Mouse (Mus musculus): Measurements from ENCODE around the gene Arfgap2. TPM values are rescaled to one million over a fixed set of nuclear protein-coding genes. Genes with fewer than 3 reads are reported as not detected.

Gene Arfgap2
- total and polyA plus RNA-seq, 3 experiments = 35.0 to 58.2 (median 54.7) TPM

DNA sequence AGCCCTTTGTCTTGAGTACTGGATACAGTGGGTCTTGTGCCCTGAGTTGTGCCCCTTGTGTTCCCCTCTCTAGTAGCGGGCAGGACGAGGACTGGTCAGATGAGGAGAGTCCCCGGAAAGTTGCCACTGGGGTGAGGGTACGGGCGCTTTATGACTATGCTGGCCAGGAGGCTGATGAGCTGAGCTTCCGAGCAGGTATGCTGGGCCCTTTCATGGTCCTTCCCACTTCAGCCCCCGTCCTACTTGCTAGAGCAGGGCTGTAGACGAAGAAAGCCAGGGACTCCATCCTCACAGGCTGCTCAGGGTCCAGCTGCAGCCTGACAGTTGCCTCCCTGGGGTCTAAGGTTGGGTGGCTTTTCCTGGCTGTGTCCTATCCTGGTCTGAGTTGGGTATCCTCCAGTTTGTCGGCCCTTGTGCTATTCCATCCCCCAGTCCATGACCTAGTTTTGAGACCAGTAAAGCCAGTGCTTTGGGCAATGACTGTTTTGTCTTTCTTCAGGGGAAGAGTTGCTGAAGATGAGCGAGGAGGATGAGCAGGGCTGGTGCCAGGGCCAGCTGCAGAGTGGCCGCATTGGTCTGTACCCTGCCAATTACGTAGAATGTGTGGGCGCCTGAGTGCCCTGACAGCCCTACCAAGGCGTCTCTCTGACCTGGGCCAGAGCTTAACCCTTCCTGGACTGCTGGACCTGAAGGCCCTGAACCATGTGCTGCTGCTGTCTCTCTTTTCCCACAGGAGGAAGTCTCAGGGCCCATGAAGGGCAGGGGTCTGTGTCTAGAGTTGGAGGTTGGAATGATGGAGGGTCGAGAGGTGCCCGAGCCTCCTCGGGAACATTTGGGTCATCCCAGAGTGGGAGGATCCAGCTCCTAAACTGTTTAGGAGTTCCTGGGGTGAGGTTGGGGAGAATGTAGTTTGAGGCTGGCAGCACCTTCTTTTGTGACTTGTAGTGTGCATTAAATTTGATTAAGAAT is 798 bp upstream of the Arfgap2 start:
- peaks cover 3% of the 10 kb centered on the region for H3K4me1 ChIP-seq (ENCODE audit: control insufficient read depth, insufficient read depth, low read length)
- peak overlapping the region; percentile 91 for H3K27ac ChIP-seq
- H3K4me3 ChIP-seq = peak overlapping the region; percentile 55
- H3K79me2 ChIP-seq (replicated peaks; ENCODE audit: control insufficient read depth, insufficient read depth, low read length) = peaks cover 2% of the 10 kb centered on the region; the same call in 1 of the 2 replicates
- H3K9ac ChIP-seq (ENCODE audit: low read depth, low read length) = no peak overlapping the region
- no peak for TF ChIP-seq CTCF (IDR thresholded peaks at IDR 0.05)
- no peak for TF ChIP-seq POLR2A (IDR thresholded peaks at IDR 0.05; ENCODE audit: insufficient read depth, low read depth, low read length)
- TF ChIP-seq EP300 (IDR thresholded peaks at IDR 0.05; ENCODE audit: insufficient read depth, low read depth, low read length) = no peak
- no peaks in the 10 kb centered on the region for H3K27me3 ChIP-seq (ENCODE audit: control insufficient read depth, insufficient read depth, low read length)
- intact Hi-C loops (cut with DNase I) = no loop called here
- H3K36me3 ChIP-seq (ENCODE audit: control insufficient read depth, insufficient read depth, low read length) = no peaks in the 10 kb centered on the region; the same call in 1 of the 2 replicates
- WGBS = 85% methylated on average over 17 of the region's 17 CpGs
- no peak for DNase-seq

GRCm38 (mm10) chr2:91268042-91268441 is 3.3 kb downstream of the Arfgap2 start:
- Histone ChIP-seq H3K36me3 (ENCODE audit: control insufficient read depth, insufficient read depth, low read length) (no peaks in the 10 kb centered on the region; the same call in 1 of the 2 replicates), H3K9ac (ENCODE audit: low read depth, low read length) (no peak overlapping the region), H3K27ac (no peak overlapping the region), H3K79me2 (replicated peaks; ENCODE audit: control insufficient read depth, insufficient read depth, low read length) (no peaks in the 10 kb centered on the region), H3K4me1 (ENCODE audit: control insufficient read depth, insufficient read depth, low read length) (peaks cover 3% of the 10 kb centered on the region), H3K27me3 (ENCODE audit: control insufficient read depth, insufficient read depth, low read length) (no peaks in the 10 kb centered on the region), H3K4me3 (no peak overlapping the region)
- WGBS = 90% methylated on average over 3 of the region's 3 CpGs
- intact Hi-C loops (cut with DNase I) = no loop called here
- DNase-seq = no peak
- TF ChIP-seq EP300 (IDR thresholded peaks at IDR 0.05; ENCODE audit: insufficient read depth, low read depth, low read length) = no peak
- no peak for TF ChIP-seq POLR2A (IDR thresholded peaks at IDR 0.05; ENCODE audit: insufficient read depth, low read depth, low read length)
- TF ChIP-seq CTCF (IDR thresholded peaks at IDR 0.05) = no peak

GRCm38 (mm10) chr2:91268706-91269105 is 3.9 kb downstream of the Arfgap2 start:
- H3K9ac ChIP-seq (ENCODE audit: low read depth, low read length) = no peak overlapping the region
- intact Hi-C loops (cut with DNase I) = no loop called here
- no peak overlapping the region for H3K27ac ChIP-seq
- no peaks in the 10 kb centered on the region; the same call in 1 of the 2 replicates for H3K36me3 ChIP-seq (ENCODE audit: control insufficient read depth, insufficient read depth, low read length)
- TF ChIP-seq POLR2A (IDR thresholded peaks at IDR 0.05; ENCODE audit: insufficient read depth, low read depth, low read length) = no peak
- TF ChIP-seq EP300 (IDR thresholded peaks at IDR 0.05; ENCODE audit: insufficient read depth, low read depth, low read length) = no peak
- no peak for TF ChIP-seq CTCF (IDR thresholded peaks at IDR 0.05)
- no peaks in the 10 kb centered on the region for H3K27me3 ChIP-seq (ENCODE audit: control insufficient read depth, insufficient read depth, low read length)
- WGBS = 81% methylated on average over 2 of the region's 2 CpGs
- peaks cover 3% of the 10 kb centered on the region for H3K4me1 ChIP-seq (ENCODE audit: control insufficient read depth, insufficient read depth, low read length)
- DNase-seq = no peak
- H3K79me2 ChIP-seq (replicated peaks; ENCODE audit: control insufficient read depth, insufficient read depth, low read length) = no peaks in the 10 kb centered on the region
- no peak overlapping the region for H3K4me3 ChIP-seq

GRCm38 (mm10) chr2:91269687-91270133 is 4.9 kb downstream of the Arfgap2 start:
- DNase-seq = no peak
- WGBS = 79% methylated on average over 8 of the region's 8 CpGs
- Histone ChIP-seq H3K4me1 (ENCODE audit: control insufficient read depth, insufficient read depth, low read length) (peaks cover 2% of the 10 kb centered on the region), H3K9ac (ENCODE audit: low read depth, low read length) (no peak overlapping the region), H3K27ac (no peak overlapping the region), H3K79me2 (replicated peaks; ENCODE audit: control insufficient read depth, insufficient read depth, low read length) (no peaks in the 10 kb centered on the region), H3K36me3 (ENCODE audit: control insufficient read depth, insufficient read depth, low read length) (no peaks in the 10 kb centered on the region; the same call in 1 of the 2 replicates), H3K4me3 (no peak overlapping the region), H3K27me3 (ENCODE audit: control insufficient read depth, insufficient read depth, low read length) (no peaks in the 10 kb centered on the region)
- TF ChIP-seq POLR2A (IDR thresholded peaks at IDR 0.05; ENCODE audit: insufficient read depth, low read depth, low read length) = no peak
- no peak for TF ChIP-seq EP300 (IDR thresholded peaks at IDR 0.05; ENCODE audit: insufficient read depth, low read depth, low read length)
- TF ChIP-seq CTCF (IDR thresholded peaks at IDR 0.05) = no peak
- intact Hi-C loops (cut with DNase I) = no loop called here

GRCm38 (mm10) chr2:91278749-91279371 is 14.1 kb downstream of the Arfgap2 start:
- Histone ChIP-seq H3K4me3 (no peak overlapping the region), H3K4me1 (ENCODE audit: control insufficient read depth, insufficient read depth, low read length) (no peaks in the 10 kb centered on the region; the same call in 1 of the 2 replicates), H3K79me2 (replicated peaks; ENCODE audit: control insufficient read depth, insufficient read depth, low read length) (no peaks in the 10 kb centered on the region), H3K9ac (ENCODE audit: low read depth, low read length) (no peak overlapping the region), H3K27me3 (ENCODE audit: control insufficient read depth, insufficient read depth, low read length) (no peaks in the 10 kb centered on the region), H3K36me3 (ENCODE audit: control insufficient read depth, insufficient read depth, low read length) (no peaks in the 10 kb centered on the region), H3K27ac (no peak overlapping the region)
- 42% methylated on average over 10 of the region's 10 CpGs for WGBS
- intact Hi-C loops (cut with DNase I) = loop anchor here (5.0 kb wide), 1 partner anchor 162 kb away; the partner anchor contains the start of gene Mybpc3
- TF ChIP-seq POLR2A (IDR thresholded peaks at IDR 0.05; ENCODE audit: insufficient read depth, low read depth, low read length) (0 out of 2 replicates have a peak, but pooled peaks have one; percentile 11), CTCF (IDR thresholded peaks at IDR 0.05) (peak; percentile 70), EP300 (IDR thresholded peaks at IDR 0.05; ENCODE audit: insufficient read depth, low read depth, low read length) (no peak)
- no peak for DNase-seq
